Mouse (Mus musculus) layer of hippocampus, adult 9-10 months (tissue): ENCODE measurements at regions not wholly inside any gene's neighbourhood (a gene's known extent, or its start where the extent isn't known, plus 50 kb on each side); places are given as distances from the start of the nearest gene placed in this dataset.

Source experiments
- DNase-seq: peaks from one replicate; pipeline ENCODE4 v3.0.0; 2022; ENCODE audit warnings: low spot score

- DNase-seq = peak; percentile 63
These were observed 417.9 kb upstream of the Megf9 start for GRCm38 (mm10) chr4:70952671-70953070.

GRCm38 (mm10) chr4:70940146-70940545 lies 405.4 kb upstream of the Megf9 start:
- no peak for DNase-seq

GRCm38 (mm10) chr4:70934140-70934539 lies 399.3 kb upstream of the Megf9 start:
- no peak for DNase-seq

- no peak for DNase-seq
These were observed 387.3 kb upstream of the Megf9 start for GRCm38 (mm10) chr4:70921972-70922692.

- DNase-seq = no peak
These were observed 379.8 kb upstream of the Megf9 start for GRCm38 (mm10) chr4:70914566-70914965.

- DNase-seq = no peak
These were observed 372.3 kb upstream of the Megf9 start for GRCm38 (mm10) chr4:70906771-70907749.
